Mouse (Mus musculus): ENCODE data around the gene Vmn2r65.

The Vmn2r65 gene

DNA sequence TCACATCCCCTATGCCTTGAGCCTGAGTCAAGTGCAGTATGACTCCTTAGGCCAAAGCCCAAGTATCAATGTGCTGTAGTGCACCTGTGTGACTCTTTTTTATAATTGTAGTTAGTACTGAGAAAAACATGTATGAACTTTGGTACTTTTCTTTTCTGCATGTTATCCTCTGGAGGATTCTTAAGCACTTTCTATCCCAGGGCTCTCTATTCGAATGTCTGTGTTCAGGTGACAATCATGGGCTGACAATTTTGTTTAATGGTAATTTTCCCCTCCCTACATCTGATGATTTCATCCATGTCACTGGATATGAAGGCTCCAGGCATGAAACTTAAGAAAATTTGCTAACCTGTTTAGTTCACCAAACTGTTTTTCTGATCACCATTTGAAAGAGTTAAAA, at the start of gene Vmn2r65:
Gene Vmn2r65, minus strand, starts transcription at position 101 of the 400 bp plus-strand sequence.
- DNase-seq (ENCODE audit: low read depth, low spot score) = no peak

GRCm38 (mm10) chr7:85012168-85012567, 48.3 kb upstream of the Vmn2r65 start, which contains the start of gene Vmn2r66:
Vmn2r66 (minus strand) TSS chr7:85012268.
- DNase-seq (ENCODE audit: low read depth, low spot score) = no peak

DNA sequence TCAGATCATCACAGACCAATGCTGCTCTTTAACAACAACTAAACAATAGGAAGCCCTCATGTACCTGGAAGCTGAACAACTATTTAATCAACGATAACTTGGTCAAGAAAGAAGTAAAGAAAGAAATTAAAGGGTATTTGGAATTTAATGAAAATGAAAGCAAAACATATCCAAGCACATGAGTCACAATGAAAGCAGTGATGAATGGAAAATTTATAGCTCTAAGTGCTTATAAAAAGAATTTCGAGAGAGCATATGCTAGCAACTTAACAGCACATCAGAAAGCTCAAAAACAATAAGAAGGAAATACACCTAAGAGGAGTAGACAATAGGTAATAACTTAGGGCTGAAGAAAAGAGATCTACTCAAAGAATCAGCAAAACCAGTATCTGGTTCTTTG, 32.8 kb upstream of the Vmn2r65 start:
- DNase-seq (ENCODE audit: low read depth, low spot score) = no peak

Measured in mesoderm, embryonic 11.5 days (tissue).